Mouse (Mus musculus): ENCODE results near the gene Fam213a.

- no peak for TF ChIP-seq CTCF (IDR thresholded peaks at IDR 0.05; ENCODE audit: low read depth)
- no peak for TF ChIP-seq EP300 (IDR thresholded peaks at IDR 0.05; ENCODE audit: low read depth)
These were observed 63.6 kb downstream of the Fam213a start for GRCm38 (mm10) chr14:40949730-40950614.

Data from liver, embryonic 14.5 days (tissue).